ENCODE assay signal across 34 mouse cellular contexts in genomic region chr11:72872061-72872460, GRCm38 (mm10).
"Had no signal": no experiment of that assay in that cellular context is flagged by ENCODE, and none has a peak within 500 bp of the region (broad histone marks: within the 10 kb centered on the region; RNA-seq: fewer than 3 reads in every experiment).

No protein-coding gene starts in this region.

- ATAC-seq: hindbrain, embryonic 16.5 days; hindbrain, postnatal 0 days; inflammation-experienced regulatory T-cells, adult 6 months; intestine, embryonic 15.5 days; intestine, embryonic 16.5 days; intestine, postnatal 0 days had no signal

- H3K9me3 ChIP-seq: heart, embryonic 10.5 days; heart, embryonic 12.5 days; heart, embryonic 13.5 days; heart, embryonic 15.5 days; hindbrain, embryonic 10.5 days; hindbrain, embryonic 12.5 days; hindbrain, embryonic 13.5 days; hindbrain, embryonic 15.5 days; intestine, embryonic 15.5 days; kidney, embryonic 15.5 days had no signal

- H3K27ac ChIP-seq: heart, embryonic 10.5 days; heart, embryonic 13.5 days; heart, embryonic 15.5 days; hindbrain, embryonic 10.5 days; hindbrain, embryonic 12.5 days; hindbrain, embryonic 13.5 days; hindbrain, embryonic 14.5 days; hindbrain, embryonic 15.5 days; hindbrain, postnatal 0 days; intestine, embryonic 15.5 days; kidney, embryonic 15.5 days; kidney, postnatal 0 days; layer of hippocampus, adult 2 months had no signal

- H3K4me1 ChIP-seq: heart, embryonic 10.5 days; heart, embryonic 12.5 days; hindbrain, embryonic 10.5 days; hindbrain, embryonic 12.5 days; hindbrain, embryonic 13.5 days; hindbrain, embryonic 15.5 days; intestine, embryonic 15.5 days; kidney, embryonic 15.5 days had no signal

- DNase-seq: heart, postnatal 14 days; heart, postnatal 36 days; heart, postnatal 4 days; kidney, adult 11 months; kidney, adult 18-20 months; kidney, adult 2 months; kidney, adult 8-10 months; kidney, adult 9 months; kidney, postnatal 10 days; kidney, postnatal 14 days; kidney, postnatal 25 days; kidney, postnatal 36 days; kidney, postnatal 4 days; layer of hippocampus, adult 9-11 months; layer of hippocampus, postnatal 36 days had no signal

- H3K4me2 ChIP-seq: heart, embryonic 11.5 days; heart, embryonic 12.5 days; heart, embryonic 13.5 days; heart, embryonic 15.5 days; hindbrain, embryonic 12.5 days; hindbrain, embryonic 13.5 days; hindbrain, embryonic 14.5 days; hindbrain, embryonic 15.5 days; intestine, embryonic 15.5 days; kidney, embryonic 15.5 days had no signal

- H3K27me3 ChIP-seq: heart, embryonic 12.5 days; heart, embryonic 13.5 days; heart, embryonic 15.5 days; hindbrain, embryonic 12.5 days; hindbrain, embryonic 13.5 days; hindbrain, embryonic 15.5 days; intestine, embryonic 15.5 days; kidney, embryonic 15.5 days had no signal

- H3K4me3 ChIP-seq: heart, embryonic 10.5 days; heart, embryonic 12.5 days; heart, embryonic 13.5 days; heart, embryonic 15.5 days; hindbrain, embryonic 10.5 days; hindbrain, embryonic 12.5 days; hindbrain, embryonic 13.5 days; hindbrain, embryonic 15.5 days; intestine, embryonic 15.5 days; kidney, embryonic 15.5 days; layer of hippocampus, adult 2 months had no signal

- H3K9ac ChIP-seq: heart, embryonic 12.5 days; heart, embryonic 13.5 days; heart, embryonic 15.5 days; hindbrain, embryonic 12.5 days; hindbrain, embryonic 13.5 days; hindbrain, embryonic 14.5 days; hindbrain, embryonic 15.5 days; intestine, embryonic 15.5 days; kidney, embryonic 15.5 days had no signal
